In genomic region chr6:54326671-54327625, GRCm38 (mm10) we compare ENCODE assay signal across 8 mouse cellular contexts. TPM values are rescaled to one million over a fixed set of nuclear protein-coding genes. Genes with fewer than 3 reads are reported as not detected.
DNase-seq lines count a peak whose midpoint lies in the region; ATAC-seq and TF ChIP-seq lines count a peak whose summit lies in the region.

No protein-coding gene starts in this region.

- no peaks in the 10 kb centered on the region for H3K9me3 ChIP-seq in heart, embryonic 15.5 days (replicated peaks)
- no peaks in the 10 kb centered on the region for H3K9me3 ChIP-seq in kidney, postnatal 0 days (replicated peaks; ENCODE audit: low read length)
- no peaks in the 10 kb centered on the region for H3K9me3 ChIP-seq in midbrain, embryonic 15.5 days

- no peak for DNase-seq in thymus, adult 2 months
- no peak for DNase-seq in thymus, adult 18-20 months
- peak; percentile 69 for DNase-seq in kidney, postnatal 0 days (ENCODE audit: low spot score)
- peak; percentile 52 for DNase-seq in liver, adult 2 months (ENCODE audit: extremely low read depth, low read depth, low spot score)
- DNase-seq in testis, postnatal 10 days (ENCODE audit: low spot score) = peak; percentile 71

- no peaks in the 10 kb centered on the region for H3K36me3 ChIP-seq in thymus, adult 2 months (ENCODE audit: control insufficient read depth, insufficient read depth, low read length)
- H3K36me3 ChIP-seq in heart, embryonic 15.5 days = no peaks in the 10 kb centered on the region
- no peaks in the 10 kb centered on the region for H3K36me3 ChIP-seq in kidney, postnatal 0 days (ENCODE audit: insufficient read depth, low read length)
- H3K36me3 ChIP-seq in liver, adult 2 months (ENCODE audit: control insufficient read depth, insufficient read depth, low read length) = no peaks in the 10 kb centered on the region
- no peaks in the 10 kb centered on the region for H3K36me3 ChIP-seq in midbrain, embryonic 15.5 days (replicated peaks)

- TF ChIP-seq POLR2A in thymus, adult 2 months (IDR thresholded peaks at IDR 0.05; ENCODE audit: control insufficient read depth, extremely low read depth, insufficient read depth, low read length, poor library complexity) = no peak
- no peak for TF ChIP-seq POLR2A in embryonic fibroblast, embryonic 13.5 days (IDR thresholded peaks at IDR 0.05; ENCODE audit: low read depth, low read length)
- TF ChIP-seq POLR2A in liver, adult 2 months (IDR thresholded peaks at IDR 0.05; ENCODE audit: extremely low read depth, insufficient read depth, low read length) = no peak

- peak overlapping the region; percentile 98 for H3K4me2 ChIP-seq in heart, embryonic 15.5 days
- peak overlapping the region; percentile 97 for H3K4me2 ChIP-seq in kidney, postnatal 0 days (ENCODE audit: low read length)
- peak overlapping the region; percentile 94 for H3K4me2 ChIP-seq in midbrain, embryonic 15.5 days

- WGBS in thymus, adult 2 months = 3% methylated on average over 53 of the region's 53 CpGs
- WGBS in heart, embryonic 15.5 days = under 1% methylated on average over 53 of the region's 53 CpGs
- WGBS in kidney, postnatal 0 days = under 1% methylated on average over 53 of the region's 53 CpGs
- 1% methylated on average over 53 of the region's 53 CpGs for WGBS in liver, adult 2 months
- under 1% methylated on average over 53 of the region's 53 CpGs for WGBS in midbrain, embryonic 15.5 days

- no peaks in the 10 kb centered on the region; the same call in 1 of the 2 replicates for H3K4me1 ChIP-seq in thymus, adult 2 months (replicated peaks; ENCODE audit: control insufficient read depth, insufficient read depth, low read length)
- H3K4me1 ChIP-seq in embryonic fibroblast, embryonic 13.5 days (ENCODE audit: control insufficient read depth, insufficient read depth, low read length) = peaks cover 2% of the 10 kb centered on the region; the same call in 1 of the 2 replicates
- H3K4me1 ChIP-seq in heart, embryonic 15.5 days (replicated peaks) = peaks cover 10% of the 10 kb centered on the region
- 0 out of 2 replicates have a peak, but pooled peaks cover 3% of the 10 kb centered on the region for H3K4me1 ChIP-seq in kidney, postnatal 0 days (replicated peaks; ENCODE audit: insufficient read depth, low read length)
- H3K4me1 ChIP-seq in liver, adult 2 months (ENCODE audit: control insufficient read depth, insufficient read depth, low read length) = peaks cover 15% of the 10 kb centered on the region
- H3K4me1 ChIP-seq in midbrain, embryonic 15.5 days = peaks cover 22% of the 10 kb centered on the region

- peaks cover 5% of the 10 kb centered on the region; the same call in 1 of the 2 replicates for H3K27me3 ChIP-seq in thymus, adult 2 months (ENCODE audit: control insufficient read depth, insufficient read depth, low read length)
- peaks cover 25% of the 10 kb centered on the region for H3K27me3 ChIP-seq in heart, embryonic 15.5 days
- H3K27me3 ChIP-seq in kidney, postnatal 0 days (ENCODE audit: insufficient read depth, low read length) = no peaks in the 10 kb centered on the region
- H3K27me3 ChIP-seq in liver, adult 2 months (ENCODE audit: control insufficient read depth, insufficient read depth, low read length) = no peaks in the 10 kb centered on the region
- H3K27me3 ChIP-seq in midbrain, embryonic 15.5 days (replicated peaks) = peaks cover 59% of the 10 kb centered on the region

- no peak overlapping the region for H3K27ac ChIP-seq in thymus, adult 2 months (ENCODE audit: control insufficient read depth, insufficient read depth, low read length)
- H3K27ac ChIP-seq in embryonic fibroblast, embryonic 13.5 days (ENCODE audit: insufficient read depth, low read length) = no peak overlapping the region
- peak overlapping the region; percentile 66 for H3K27ac ChIP-seq in heart, embryonic 15.5 days
- H3K27ac ChIP-seq in kidney, postnatal 0 days = peak overlapping the region; percentile 68
- no peak overlapping the region for H3K27ac ChIP-seq in liver, adult 2 months (replicated peaks; ENCODE audit: insufficient read depth, low read depth, low read length)
- no peak overlapping the region for H3K27ac ChIP-seq in midbrain, embryonic 15.5 days

- no peak for TF ChIP-seq CTCF in thymus, adult 2 months (IDR thresholded peaks at IDR 0.05; ENCODE audit: borderline replicate concordance, control insufficient read depth, extremely low read depth, insufficient read depth, low read length, poor library complexity)
- no peak for TF ChIP-seq CTCF in embryonic fibroblast, embryonic 13.5 days (IDR thresholded peaks at IDR 0.05; ENCODE audit: borderline replicate concordance, insufficient read depth, low read length)
- peak; percentile 4; the same call in 1 of the 2 replicates for TF ChIP-seq CTCF in kidney, postnatal 0 days (IDR thresholded peaks at IDR 0.05; ENCODE audit: low read depth)
- TF ChIP-seq CTCF in liver, adult 2 months (IDR thresholded peaks at IDR 0.05; ENCODE audit: low read depth, low read length) = no peak

- ATAC-seq in heart, embryonic 15.5 days (replicated peaks; ENCODE audit: insufficient number of reproducible peaks, insufficient read depth, low FRiP score, low read depth) = peak; percentile 82
- peak; percentile 91 for ATAC-seq in kidney, postnatal 0 days (replicated peaks; ENCODE audit: low FRiP score, low read depth)
- peak; percentile 85 for ATAC-seq in midbrain, embryonic 15.5 days (replicated peaks)

- H3K79me2 ChIP-seq in liver, adult 2 months (ENCODE audit: control insufficient read depth, insufficient read depth, low read length) = no peaks in the 10 kb centered on the region

- H3K9ac ChIP-seq in heart, embryonic 15.5 days = peak overlapping the region; percentile 60
- peak overlapping the region; percentile 61 for H3K9ac ChIP-seq in kidney, postnatal 0 days (ENCODE audit: low read depth, low read length)
- peak overlapping the region; percentile 27; the same call in 1 of the 2 replicates for H3K9ac ChIP-seq in liver, adult 2 months (ENCODE audit: low read depth, low read length)
- H3K9ac ChIP-seq in midbrain, embryonic 15.5 days = peak overlapping the region; percentile 36

- peak overlapping the region; percentile 23 for H3K4me3 ChIP-seq in thymus, adult 2 months (ENCODE audit: control insufficient read depth, insufficient read depth, low read length)
- peak overlapping the region; percentile 35 for H3K4me3 ChIP-seq in embryonic fibroblast, embryonic 13.5 days (ENCODE audit: insufficient read depth, low read length)
- peak overlapping the region; percentile 62 for H3K4me3 ChIP-seq in heart, embryonic 15.5 days
- peak overlapping the region; percentile 56 for H3K4me3 ChIP-seq in kidney, postnatal 0 days (replicated peaks; ENCODE audit: low read depth, low read length)
- H3K4me3 ChIP-seq in liver, adult 2 months (ENCODE audit: insufficient read depth, low read depth, low read length) = peak overlapping the region; percentile 72
- H3K4me3 ChIP-seq in midbrain, embryonic 15.5 days = peak overlapping the region; percentile 46

RNA-seq across cellular contexts. Expression of gene Prr15, which starts 1.3 kb away (rescaled TPM):
- 0.62 and 1.1 TPM in 2 replicates for polyA plus RNA-seq in thymus, adult 2 months (2012; rRNA removed)
- 0.35 TPM in 1 of 2 replicates, not detected in the other for polyA plus RNA-seq in embryonic fibroblast, embryonic 13.5 days (2011; ENCODE audit: insufficient read length, low read depth, missing spikeins)
- 16.3 and 17.8 TPM in 2 replicates for polyA plus RNA-seq in heart, embryonic 15.5 days (2015; fragmentation: Nextera tagmentation; extraction: Ambion mirVana)
- 12.1 and 12.3 TPM in 2 replicates for polyA plus RNA-seq in kidney, postnatal 0 days (2015; fragmentation: Nextera tagmentation; extraction: Ambion mirVana)
- total RNA-seq in liver, adult 2 months (2014; rRNA removed) = 0.09 and 0.27 TPM in 2 replicates
- 0.05 and 0.18 TPM in 2 replicates for polyA plus RNA-seq in liver, adult 2 months (2012; rRNA removed)
- polyA plus RNA-seq in midbrain, embryonic 15.5 days (2015; fragmentation: Nextera tagmentation; extraction: Ambion mirVana) = 1.3 and 1.5 TPM in 2 replicates

Comparison
In these comparisons a context has a peak if more than half of its experiments do, and no peak if none do; other contexts are left out.
1. DNase-seq: peak in kidney, postnatal 0 days (single experiment), liver, adult 2 months (single experiment) and testis, postnatal 10 days (single experiment); none in thymus, adult 2 months (single experiment) and thymus, adult 18-20 months (0 of 2).
2. H3K27ac ChIP-seq: peak in heart, embryonic 15.5 days (single experiment) and kidney, postnatal 0 days (single experiment); none in thymus, adult 2 months (single experiment), embryonic fibroblast, embryonic 13.5 days (single experiment), liver, adult 2 months (single experiment) and midbrain, embryonic 15.5 days (single experiment).
3. Peak in every context shown above with its lines, with median percentiles within 50 percentile points of each other: H3K4me3 ChIP-seq, ATAC-seq, H3K4me2 ChIP-seq and H3K9ac ChIP-seq.